Comparison of ENCODE assay signal across 18 mouse cellular contexts in genomic region chr14:103621207-103621606, GRCm38 (mm10).
"Had no signal": no experiment of that assay in that cellular context is flagged by ENCODE, and none has a peak within 500 bp of the region (broad histone marks: within the 10 kb centered on the region; RNA-seq: fewer than 3 reads in every experiment).

No protein-coding gene starts in this region.

- H3K27ac ChIP-seq: kidney, postnatal 0 days; layer of hippocampus, adult 2 months; left cerebral cortex, adult 2 months; liver, embryonic 13.5 days; stomach, postnatal 0 days had no signal

- H3K4me2 ChIP-seq: liver, embryonic 13.5 days; midbrain, embryonic 11.5 days had no signal

- DNase-seq: kidney, postnatal 25 days; layer of hippocampus, adult 9-11 months; layer of hippocampus, postnatal 36 days; liver, embryonic 13.5 days; lung, adult 2 months; lung, postnatal 14 days; lung, postnatal 4 days; midbrain, embryonic 14.5 days; right cerebral cortex, postnatal 14 days; right cerebral cortex, postnatal 4 days; thymus, adult 2 months; thymus, postnatal 14 days; thymus, postnatal 4 days had no signal

- H3K27me3 ChIP-seq: liver, embryonic 13.5 days had no signal

- H3K36me3 ChIP-seq: liver, embryonic 13.5 days had no signal

- H3K9ac ChIP-seq: liver, embryonic 13.5 days had no signal

- H3K4me1 ChIP-seq: liver, embryonic 13.5 days had no signal

- H3K4me3 ChIP-seq: layer of hippocampus, adult 2 months; left cerebral cortex, adult 2 months; liver, embryonic 13.5 days had no signal

- H3K9me3 ChIP-seq: liver, embryonic 13.5 days had no signal
